Mouse (Mus musculus): ENCODE results near the gene Prcp. TPM values are rescaled to one million over a fixed set of nuclear protein-coding genes. Genes with fewer than 3 reads are reported as not detected.

The Prcp gene
- total and polyA plus RNA-seq, 3 experiments = 12.9 to 42.5 (median 41.2) TPM

DNA sequence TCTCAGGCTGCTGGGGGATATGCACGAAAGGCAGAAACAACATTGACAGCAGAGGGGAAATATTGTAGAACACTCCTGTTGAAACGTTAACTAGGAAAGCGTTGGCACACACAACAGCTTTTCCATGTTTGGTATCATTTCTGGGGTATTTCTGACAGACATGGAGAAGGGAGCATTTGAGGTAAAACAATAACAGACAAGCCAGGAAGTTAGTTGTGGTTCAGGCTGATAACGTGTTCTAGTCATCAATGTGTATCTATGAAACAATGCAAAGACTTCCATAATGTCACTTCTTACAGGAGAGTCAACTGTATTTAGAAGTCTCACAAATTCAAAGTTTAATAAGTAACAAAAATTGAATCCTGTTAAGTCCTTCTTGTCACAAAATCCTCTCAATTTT lies 2.7 kb upstream of the Prcp start:
- peaks cover 32% of the 10 kb centered on the region for H3K4me1 ChIP-seq (ENCODE audit: insufficient read depth, low read depth, low read length)
- H3K27me3 ChIP-seq (ENCODE audit: insufficient read depth, low read length) = no peaks in the 10 kb centered on the region
- H3K9me3 ChIP-seq (replicated peaks) = peaks cover 4% of the 10 kb centered on the region; the same call in 1 of the 2 replicates
- no peak for DNase-seq (ENCODE audit: low spot score)
- TF ChIP-seq POLR2AphosphoS5 (IDR thresholded peaks at IDR 0.05; ENCODE audit: insufficient replicate concordance, low read depth, low read length) (no peak), TAL1 (conservative IDR thresholded peaks at IDR 0.05; ENCODE audit: low read depth, low read length) (no peak), CTCF (IDR thresholded peaks at IDR 0.05; ENCODE audit: low read depth, low read length) (no peak), GATA2 (IDR thresholded peaks at IDR 0.05; ENCODE audit: borderline replicate concordance, low read depth, low read length) (no peak)
- H3K36me3 ChIP-seq (replicated peaks) = peaks cover 35% of the 10 kb centered on the region
- no peak overlapping the region for H3K4me3 ChIP-seq (ENCODE audit: low read depth, low read length)
- ATAC-seq (ENCODE audit: extremely low read depth, insufficient number of reproducible peaks, low FRiP score, poor library complexity, severe bottlenecking) = no peak

- no peaks in the 10 kb centered on the region for H3K9me3 ChIP-seq (replicated peaks)
- H3K4me3 ChIP-seq (ENCODE audit: low read depth, low read length) = peak overlapping the region; percentile 83
- no peaks in the 10 kb centered on the region for H3K27me3 ChIP-seq (ENCODE audit: insufficient read depth, low read length)
- TF ChIP-seq GATA2 (IDR thresholded peaks at IDR 0.05; ENCODE audit: borderline replicate concordance, low read depth, low read length) = no peak
- TF ChIP-seq POLR2AphosphoS5 (IDR thresholded peaks at IDR 0.05; ENCODE audit: insufficient replicate concordance, low read depth, low read length) = 0 out of 2 replicates have a peak, but pooled peaks have one; percentile 49
- DNase-seq (ENCODE audit: low spot score) (peak; percentile 83), ATAC-seq (ENCODE audit: extremely low read depth, insufficient number of reproducible peaks, low FRiP score, poor library complexity, severe bottlenecking) (peak; percentile 87)
- peaks cover 38% of the 10 kb centered on the region for H3K4me1 ChIP-seq (ENCODE audit: insufficient read depth, low read depth, low read length)
- H3K36me3 ChIP-seq (replicated peaks) = peaks cover 23% of the 10 kb centered on the region
These were observed 615 bp downstream of the Prcp start for GRCm38 (mm10) chr7:92874761-92875408.

DNA sequence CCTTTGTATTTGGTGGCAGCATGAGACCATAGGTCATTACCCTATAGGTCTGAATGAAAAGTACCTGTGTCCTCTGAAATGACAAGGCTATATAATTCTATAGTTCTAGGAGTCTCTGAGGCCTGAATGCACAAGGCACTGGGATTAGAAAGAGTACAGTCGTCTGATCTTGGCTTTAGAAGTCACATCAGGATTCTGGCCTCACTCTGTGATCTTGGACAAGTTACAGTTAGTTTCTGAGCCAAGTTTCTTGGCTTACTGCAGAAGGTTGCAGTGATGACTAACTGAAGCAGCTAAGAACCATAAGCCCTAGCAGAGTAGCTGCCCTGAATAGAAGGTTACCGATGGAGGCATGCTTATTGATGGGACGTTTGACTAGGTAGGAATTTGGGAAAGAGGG lies 1.8 kb downstream of the Prcp start:
- no peaks in the 10 kb centered on the region for H3K9me3 ChIP-seq (replicated peaks)
- ATAC-seq (ENCODE audit: extremely low read depth, insufficient number of reproducible peaks, low FRiP score, poor library complexity, severe bottlenecking) (no peak), DNase-seq (ENCODE audit: low spot score) (no peak)
- H3K4me3 ChIP-seq (ENCODE audit: low read depth, low read length) = peak overlapping the region; percentile 83; the same call in 1 of the 2 replicates
- H3K36me3 ChIP-seq (replicated peaks) = peaks cover 22% of the 10 kb centered on the region
- TF ChIP-seq POLR2AphosphoS5 (IDR thresholded peaks at IDR 0.05; ENCODE audit: insufficient replicate concordance, low read depth, low read length) = no peak
- no peak for TF ChIP-seq TAL1 (conservative IDR thresholded peaks at IDR 0.05; ENCODE audit: low read depth, low read length)
- TF ChIP-seq GATA2 (IDR thresholded peaks at IDR 0.05; ENCODE audit: borderline replicate concordance, low read depth, low read length) = no peak
- no peak for TF ChIP-seq CTCF (IDR thresholded peaks at IDR 0.05; ENCODE audit: low read depth, low read length)
- TF ChIP-seq GATA1 (IDR thresholded peaks at IDR 0.05; ENCODE audit: borderline replicate concordance, low read length) = no peak
- H3K27me3 ChIP-seq (ENCODE audit: insufficient read depth, low read length) = no peaks in the 10 kb centered on the region
- H3K4me1 ChIP-seq (ENCODE audit: insufficient read depth, low read depth, low read length) = peaks cover 37% of the 10 kb centered on the region

DNA sequence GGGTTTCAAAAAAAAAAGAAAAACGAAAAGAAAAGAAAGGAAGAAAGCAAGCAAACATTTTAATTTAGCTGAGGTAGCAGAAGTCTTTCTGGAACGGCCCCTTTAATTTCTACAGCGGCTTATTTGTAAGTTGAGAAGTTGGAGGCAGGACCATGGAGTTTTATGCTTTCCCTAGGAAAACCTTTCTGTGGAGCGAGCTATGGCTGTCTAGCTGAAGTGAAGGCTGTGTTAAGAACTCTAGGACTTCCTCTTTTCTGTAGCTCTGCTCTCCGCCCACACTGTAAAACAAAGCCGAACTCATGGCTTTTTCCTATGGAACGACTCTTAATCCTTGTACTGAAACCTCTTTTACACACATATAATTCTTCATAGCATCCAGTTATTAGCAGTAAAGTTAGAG lies 2.3 kb downstream of the Prcp start:
- H3K36me3 ChIP-seq (replicated peaks) = peaks cover 17% of the 10 kb centered on the region
- H3K27me3 ChIP-seq (ENCODE audit: insufficient read depth, low read length) = no peaks in the 10 kb centered on the region
- DNase-seq (ENCODE audit: low spot score) (no peak), ATAC-seq (ENCODE audit: extremely low read depth, insufficient number of reproducible peaks, low FRiP score, poor library complexity, severe bottlenecking) (no peak)
- H3K4me1 ChIP-seq (ENCODE audit: insufficient read depth, low read depth, low read length) = peaks cover 32% of the 10 kb centered on the region
- peak overlapping the region; percentile 52; the same call in 1 of the 2 replicates for H3K4me3 ChIP-seq (ENCODE audit: low read depth, low read length)
- no peaks in the 10 kb centered on the region for H3K9me3 ChIP-seq (replicated peaks)
- TF ChIP-seq TAL1 (conservative IDR thresholded peaks at IDR 0.05; ENCODE audit: low read depth, low read length) = no peak
- TF ChIP-seq GATA1 (IDR thresholded peaks at IDR 0.05; ENCODE audit: borderline replicate concordance, low read length) = no peak
- no peak for TF ChIP-seq GATA2 (IDR thresholded peaks at IDR 0.05; ENCODE audit: borderline replicate concordance, low read depth, low read length)
- no peak for TF ChIP-seq POLR2AphosphoS5 (IDR thresholded peaks at IDR 0.05; ENCODE audit: insufficient replicate concordance, low read depth, low read length)
- TF ChIP-seq CTCF (IDR thresholded peaks at IDR 0.05; ENCODE audit: low read depth, low read length) = no peak

DNA sequence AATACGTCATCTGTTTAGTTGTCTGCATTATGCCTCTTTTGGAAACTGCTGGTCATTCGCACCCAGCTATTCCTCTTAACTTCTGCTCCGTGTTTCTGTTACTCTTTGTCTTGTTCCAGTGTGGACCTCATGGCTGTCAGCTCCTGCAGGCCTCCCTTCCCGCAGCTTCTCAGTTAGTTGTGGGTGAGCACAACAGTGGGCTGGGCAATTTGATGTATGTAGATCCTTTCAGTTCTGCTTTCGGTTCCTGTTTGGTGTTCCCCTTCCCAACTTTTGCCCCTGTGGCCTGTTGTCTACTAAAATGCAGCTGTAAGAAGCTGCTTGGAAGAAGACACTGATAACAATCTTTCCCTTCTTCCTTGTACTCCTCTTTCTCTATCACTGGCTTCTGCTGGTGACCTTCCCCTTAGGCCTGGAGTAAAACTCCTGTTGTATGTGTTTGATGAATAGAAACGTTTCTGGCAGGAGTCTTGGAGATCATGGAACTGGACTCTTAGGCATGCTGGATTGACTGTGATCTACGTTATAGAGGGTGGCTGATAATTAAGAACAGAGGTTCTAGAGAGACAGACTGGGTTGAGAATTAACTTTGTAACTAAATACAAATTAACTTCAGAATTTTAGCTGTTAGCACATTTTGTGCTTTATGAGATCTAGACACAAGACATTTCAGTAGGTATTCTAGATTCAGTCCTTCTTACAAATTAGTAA lies 4.5 kb downstream of the Prcp start:
- TF ChIP-seq GATA1 (IDR thresholded peaks at IDR 0.05; ENCODE audit: borderline replicate concordance, low read length) = no peak
- TF ChIP-seq GATA2 (IDR thresholded peaks at IDR 0.05; ENCODE audit: borderline replicate concordance, low read depth, low read length) = no peak
- no peak for TF ChIP-seq TAL1 (conservative IDR thresholded peaks at IDR 0.05; ENCODE audit: low read depth, low read length)
- TF ChIP-seq POLR2AphosphoS5 (IDR thresholded peaks at IDR 0.05; ENCODE audit: insufficient replicate concordance, low read depth, low read length) = no peak
- TF ChIP-seq CTCF (IDR thresholded peaks at IDR 0.05; ENCODE audit: low read depth, low read length) = no peak
- Histone ChIP-seq H3K9me3 (replicated peaks) (no peaks in the 10 kb centered on the region), H3K4me1 (ENCODE audit: insufficient read depth, low read depth, low read length) (peaks cover 28% of the 10 kb centered on the region), H3K36me3 (replicated peaks) (peaks cover 32% of the 10 kb centered on the region), H3K4me3 (ENCODE audit: low read depth, low read length) (no peak overlapping the region), H3K27me3 (ENCODE audit: insufficient read depth, low read length) (no peaks in the 10 kb centered on the region)
- ATAC-seq (ENCODE audit: extremely low read depth, insufficient number of reproducible peaks, low FRiP score, poor library complexity, severe bottlenecking) = no peak
- no peak for DNase-seq (ENCODE audit: low spot score)

DNA sequence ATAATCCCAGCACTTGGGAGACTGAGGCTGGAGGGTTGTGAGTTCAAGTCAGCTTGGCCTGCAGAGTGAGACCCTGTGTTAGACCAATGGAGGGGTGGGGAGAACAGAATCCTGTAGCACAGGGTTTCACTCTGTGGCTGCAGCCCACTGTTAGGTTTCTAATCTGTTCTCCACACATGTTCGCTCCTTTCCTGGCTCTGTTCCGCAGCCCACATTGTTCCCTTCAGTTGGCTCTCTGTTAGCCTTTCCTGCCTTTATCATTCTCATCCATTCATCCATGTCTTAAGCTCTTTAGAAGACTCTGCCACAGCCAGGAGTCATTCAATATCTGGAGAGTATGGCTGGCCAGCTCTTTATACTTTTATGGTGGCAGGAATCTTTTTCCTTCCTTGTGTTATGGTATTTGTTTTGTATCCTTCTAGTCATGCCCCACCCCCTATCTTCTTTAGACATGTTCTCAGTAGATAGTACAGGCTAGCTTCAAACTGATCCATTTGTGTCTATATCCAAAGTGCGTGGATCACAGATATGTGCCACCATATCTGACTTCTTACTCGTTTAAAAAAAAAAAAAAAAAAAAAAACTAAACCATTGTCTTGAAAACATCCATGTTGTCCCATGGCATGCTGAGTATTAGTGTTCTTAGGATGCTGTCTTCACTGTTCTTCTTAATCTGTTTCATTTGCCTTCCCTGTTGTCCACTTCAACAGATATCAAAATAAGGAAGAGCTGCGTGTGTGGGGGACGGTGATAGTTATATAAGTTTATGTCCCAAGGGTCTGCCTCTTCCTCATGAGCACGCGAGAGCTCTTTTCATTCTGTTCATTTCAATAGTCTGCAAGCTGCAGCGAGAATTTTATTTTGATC lies 9.8 kb downstream of the Prcp start:
- Histone ChIP-seq H3K4me1 (ENCODE audit: insufficient read depth, low read depth, low read length) (peaks cover 5% of the 10 kb centered on the region), H3K4me3 (ENCODE audit: low read depth, low read length) (no peak overlapping the region), H3K36me3 (replicated peaks) (peaks cover 55% of the 10 kb centered on the region), H3K27me3 (ENCODE audit: insufficient read depth, low read length) (no peaks in the 10 kb centered on the region), H3K9me3 (replicated peaks) (no peaks in the 10 kb centered on the region)
- TF ChIP-seq GATA1 (IDR thresholded peaks at IDR 0.05; ENCODE audit: borderline replicate concordance, low read length) (no peak), CTCF (IDR thresholded peaks at IDR 0.05; ENCODE audit: low read depth, low read length) (no peak), TAL1 (conservative IDR thresholded peaks at IDR 0.05; ENCODE audit: low read depth, low read length) (no peak), POLR2AphosphoS5 (IDR thresholded peaks at IDR 0.05; ENCODE audit: insufficient replicate concordance, low read depth, low read length) (no peak), GATA2 (IDR thresholded peaks at IDR 0.05; ENCODE audit: borderline replicate concordance, low read depth, low read length) (no peak)
- ATAC-seq (ENCODE audit: extremely low read depth, insufficient number of reproducible peaks, low FRiP score, poor library complexity, severe bottlenecking) (no peak), DNase-seq (ENCODE audit: low spot score) (no peak)

All from G1E (cell line).